Mouse (Mus musculus): ENCODE data around the gene Pafah1b3.
A peak's percentile ranks its signal among the peaks of the same experiment; 100 is the strongest.
"Not testable (repeated sequence)": the region's sequence is repeated elsewhere in the genome, so short reads cannot be mapped to it uniquely, and the experiment has no call there.

Gene Pafah1b3

GRCm38 (mm10) chr7:25269029-25269428, 28.8 kb downstream of the Pafah1b3 start:
- no peak for DNase-seq (ENCODE audit: low spot score)

GRCm38 (mm10) chr7:25268588-25268987, 29.2 kb downstream of the Pafah1b3 start:
- DNase-seq (ENCODE audit: low spot score), result peak; percentile 39

GRCm38 (mm10) chr7:25267751-25268463, 29.9 kb downstream of the Pafah1b3 start:
- peak; percentile 100 for DNase-seq (ENCODE audit: low spot score)

- peak; percentile 99 for DNase-seq (ENCODE audit: low spot score)
These were observed 30.5 kb downstream of the Pafah1b3 start, which contains the start of gene Cic for GRCm38 (mm10) chr7:25267301-25267750. Cic (plus strand) TSS chr7:25267704.

GRCm38 (mm10) chr7:25266180-25266962, 31.4 kb downstream of the Pafah1b3 start:
- DNase-seq (ENCODE audit: low spot score), result no peak

- DNase-seq (ENCODE audit: low spot score), result not testable (repeated sequence)
These were observed 32.0 kb downstream of the Pafah1b3 start for GRCm38 (mm10) chr7:25265743-25266142.

- DNase-seq (ENCODE audit: low spot score), result no peak
These were observed 33.6 kb downstream of the Pafah1b3 start for GRCm38 (mm10) chr7:25263968-25264870.

GRCm38 (mm10) chr7:25261896-25262295, 35.9 kb downstream of the Pafah1b3 start:
- no peak for DNase-seq (ENCODE audit: low spot score)

GRCm38 (mm10) chr7:25251822-25252221, 46.0 kb downstream of the Pafah1b3 start:
- no peak for DNase-seq (ENCODE audit: low spot score)

GRCm38 (mm10) chr7:25251071-25251791, 46.6 kb downstream of the Pafah1b3 start:
- no peak for DNase-seq (ENCODE audit: low spot score)

- DNase-seq (ENCODE audit: low spot score), result peak; percentile 92
These were observed 47.4 kb downstream of the Pafah1b3 start, which contains the start of gene Erf for GRCm38 (mm10) chr7:25250141-25250972. Erf (minus strand) TSS chr7:25250761.

GRCm38 (mm10) chr7:25249314-25250140, 48.3 kb downstream of the Pafah1b3 start:
- DNase-seq (ENCODE audit: low spot score), result peak; percentile 66

- DNase-seq (ENCODE audit: low spot score), result no peak
These were observed 48.9 kb downstream of the Pafah1b3 start for GRCm38 (mm10) chr7:25248846-25249313.

- DNase-seq (ENCODE audit: low spot score), result no peak
These were observed 49.7 kb downstream of the Pafah1b3 start for GRCm38 (mm10) chr7:25248018-25248647.

GRCm38 (mm10) chr7:25247498-25247897, 50.3 kb downstream of the Pafah1b3 start:
- no peak for DNase-seq (ENCODE audit: low spot score)

- DNase-seq (ENCODE audit: low spot score), result no peak
These were observed 51.0 kb downstream of the Pafah1b3 start for GRCm38 (mm10) chr7:25246759-25247137.

- DNase-seq (ENCODE audit: low spot score), result no peak
These were observed 51.6 kb downstream of the Pafah1b3 start for GRCm38 (mm10) chr7:25246079-25246758.

Data from T-cell, adult 2 months (primary cell).